Mouse (Mus musculus) MEL (cell line): Measurements from ENCODE around the gene Cxcl10. TPM values are rescaled to one million over a fixed set of nuclear protein-coding genes. Genes with fewer than 3 reads are reported as not detected.

Source experiments
- DNase-seq: peaks from one replicate; pipeline ENCODE4 v3.0.0; 2011; ENCODE audit warnings: low read depth, low spot score
- H3K27ac ChIP-seq: 2 replicates; pipeline ENCODE4 v1.5.1; 2012; ENCODE audit warnings: low read depth, mild to moderate bottlenecking, control low read depth, low read length, moderate library complexity; ENCODE audit not compliant: control insufficient read depth
- H3K27me3 ChIP-seq, 2 experiments: fragments of 150-350 bp in 1 of 2; sonication (generic) in 1 of 2; 2 replicates each; pipeline ENCODE4 v1.6.1; 2012; ENCODE audit warnings: low read length in 2 of 2, mild to moderate bottlenecking in 2 of 2, improper control_type of control experiment in 1 of 2, moderate library complexity in 1 of 2; ENCODE audit not compliant: insufficient read depth in 2 of 2, control insufficient read depth in 1 of 2
- H3K36me3 ChIP-seq, 2 experiments: 2 replicates each; pipeline ENCODE4 v1.6.1; 2012 to 2014; ENCODE audit warnings: low read length in 2 of 2, improper control_type of control experiment in 1 of 2, inconsistent platforms in 1 of 2, mild to moderate bottlenecking in 1 of 2; ENCODE audit not compliant: insufficient read depth in 2 of 2, control insufficient read depth in 1 of 2
- H3K4me1 ChIP-seq, 2 experiments: fragments of 150-350 bp in 1 of 2; sonication (generic) in 1 of 2; 2 replicates each; pipeline ENCODE4 v1.6.1; 2012; ENCODE audit warnings: low read length in 2 of 2, improper control_type of control experiment in 1 of 2, mild to moderate bottlenecking in 1 of 2; ENCODE audit not compliant: insufficient read depth in 2 of 2, control insufficient read depth in 1 of 2
- H3K4me3 ChIP-seq, 2 experiments: fragments of 150-350 bp in 1 of 2; sonication (generic) in 1 of 2; 2 replicates each; pipeline ENCODE4 v1.5.1; 2012; ENCODE audit warnings: low read depth in 2 of 2, low read length in 2 of 2, mild to moderate bottlenecking in 2 of 2, moderate library complexity in 2 of 2, control low read depth in 1 of 2, improper control_type of control experiment in 1 of 2; ENCODE audit not compliant: control insufficient read depth in 1 of 2, insufficient read depth in 1 of 2
- H3K79me2 ChIP-seq: 2 replicates; pipeline ENCODE4 v1.6.1; 2012; ENCODE audit warnings: mild to moderate bottlenecking, low read length, moderate library complexity; ENCODE audit not compliant: control insufficient read depth, poor library complexity, insufficient read depth
- H3K9ac ChIP-seq: 2 replicates; pipeline ENCODE4 v1.6.1; 2012; ENCODE audit warnings: low read depth, mild to moderate bottlenecking, control low read depth, low read length, moderate library complexity; ENCODE audit not compliant: control insufficient read depth, poor library complexity, severe bottlenecking
- H3K9me3 ChIP-seq: fragments of 150-350 bp; sonication (generic); replicated peaks from 2 replicates; pipeline ENCODE4 v1.6.1; 2012; ENCODE audit warnings: mild to moderate bottlenecking, low read length, improper control_type of control experiment, moderate library complexity; ENCODE audit not compliant: insufficient read depth
- CHD2 ChIP-seq: IDR thresholded peaks from 2 replicates; pipeline ENCODE4 v1.6.1; 2011; ENCODE audit warnings: low read length, improper control_type of control experiment
- CTCF ChIP-seq, 3 experiments: IDR thresholded peaks in 2 of 3; conservative IDR thresholded peaks in 1 of 3; 2 replicates each; pipeline ENCODE4 v1.5.1; 2011 to 2012; ENCODE audit warnings: low read length in 3 of 3, low read depth in 2 of 3, mild to moderate bottlenecking in 2 of 3, improper control_type of control experiment in 1 of 3, inconsistent platforms in 1 of 3, mixed read lengths in 1 of 3, moderate library complexity in 1 of 3; ENCODE audit not compliant: control insufficient read depth in 1 of 3, insufficient read depth in 1 of 3, poor library complexity in 1 of 3, severe bottlenecking in 1 of 3
- ELF1 ChIP-seq: IDR thresholded peaks from 2 replicates; pipeline ENCODE4 v1.6.1; 2014; ENCODE audit warnings: low read depth, mild to moderate bottlenecking, inconsistent platforms, low read length, improper control_type of control experiment, moderate library complexity
- EP300 ChIP-seq, 2 experiments: IDR thresholded peaks; 2 replicates each; pipeline ENCODE4 v1.6.1; 2011; ENCODE audit warnings: improper control_type of control experiment in 2 of 2, low read length in 2 of 2, low read depth in 1 of 2, mild to moderate bottlenecking in 1 of 2
- ETS1 ChIP-seq: IDR thresholded peaks from 2 replicates; pipeline ENCODE4 v1.6.1; 2012; ENCODE audit warnings: low read depth, mild to moderate bottlenecking, inconsistent platforms, low read length, improper control_type of control experiment, moderate library complexity
- GABPA ChIP-seq: IDR thresholded peaks from 2 replicates; pipeline ENCODE4 v1.6.1; 2012; ENCODE audit warnings: low read depth, mild to moderate bottlenecking, inconsistent platforms, low read length, improper control_type of control experiment, moderate library complexity
- GATA1 ChIP-seq: IDR thresholded peaks from 2 replicates; pipeline ENCODE4 v1.6.1; 2011; ENCODE audit warnings: low read depth, low read length, improper control_type of control experiment
- JUND ChIP-seq: IDR thresholded peaks from 2 replicates; pipeline ENCODE4 v1.6.1; 2011; ENCODE audit warnings: low read depth, mild to moderate bottlenecking, improper control_type of control experiment, low read length
- KAT2A ChIP-seq: conservative IDR thresholded peaks from 2 replicates; pipeline ENCODE4 v1.6.1; 2012; ENCODE audit warnings: low read depth, low read length, improper control_type of control experiment, inconsistent platforms
- MAFK ChIP-seq: IDR thresholded peaks from 2 replicates; pipeline ENCODE4 v1.6.1; 2011; ENCODE audit warnings: low read depth, mild to moderate bottlenecking, low read length, improper control_type of control experiment, borderline replicate concordance
- MAX ChIP-seq: IDR thresholded peaks from 2 replicates; pipeline ENCODE4 v1.6.1; 2011; ENCODE audit warnings: low read length, improper control_type of control experiment
- MEF2A ChIP-seq: IDR thresholded peaks from 2 replicates; pipeline ENCODE4 v1.6.1; 2014; ENCODE audit warnings: low read depth, mild to moderate bottlenecking, inconsistent platforms, low read length, improper control_type of control experiment; ENCODE audit not compliant: poor library complexity, insufficient replicate concordance, severe bottlenecking; ENCODE audit errors: extremely low read depth
- MXI1 ChIP-seq: IDR thresholded peaks from 2 replicates; pipeline ENCODE4 v1.6.1; 2011; ENCODE audit warnings: mild to moderate bottlenecking, low read depth, low read length, improper control_type of control experiment
- MYB ChIP-seq: IDR thresholded peaks from 2 replicates; pipeline ENCODE4 v1.6.1; 2011; ENCODE audit warnings: mild to moderate bottlenecking, low read depth, low read length, improper control_type of control experiment
- MYC ChIP-seq: IDR thresholded peaks from 2 replicates; pipeline ENCODE4 v1.6.1; 2011; ENCODE audit warnings: low read depth, mild to moderate bottlenecking, low read length, improper control_type of control experiment, moderate library complexity
- NELFE ChIP-seq: IDR thresholded peaks from 2 replicates; pipeline ENCODE4 v1.6.1; 2011; ENCODE audit warnings: low read depth, low read length, improper control_type of control experiment
- NRF1 ChIP-seq: IDR thresholded peaks from 2 replicates; pipeline ENCODE4 v1.6.1; 2014; ENCODE audit warnings: low read depth, mild to moderate bottlenecking, inconsistent platforms, low read length, improper control_type of control experiment, moderate library complexity; ENCODE audit not compliant: poor library complexity, insufficient read depth, severe bottlenecking
- POLR2A ChIP-seq, 2 experiments: IDR thresholded peaks; 2 replicates each; pipeline ENCODE4 v1.6.1; 2011 to 2012; ENCODE audit warnings: low read length in 2 of 2, mild to moderate bottlenecking in 2 of 2, control low read depth in 1 of 2, improper control_type of control experiment in 1 of 2, low read depth in 1 of 2, moderate library complexity in 1 of 2; ENCODE audit not compliant: control insufficient read depth in 1 of 2, insufficient read depth in 1 of 2, poor library complexity in 1 of 2
- POLR2AphosphoS2 ChIP-seq: IDR thresholded peaks from 2 replicates; pipeline ENCODE4 v1.6.1; 2011; ENCODE audit warnings: low read length, improper control_type of control experiment
- POLR2AphosphoS5 ChIP-seq: IDR thresholded peaks from 2 replicates; pipeline ENCODE4 v1.6.1; 2012; ENCODE audit warnings: low read depth, borderline replicate concordance, mild to moderate bottlenecking, inconsistent platforms, low read length, moderate library complexity, mixed read lengths
- RAD21 ChIP-seq: IDR thresholded peaks from 2 replicates; pipeline ENCODE4 v1.6.1; 2011; ENCODE audit warnings: mild to moderate bottlenecking, low read depth, low read length, improper control_type of control experiment
- RCOR1 ChIP-seq: IDR thresholded peaks from 2 replicates; pipeline ENCODE4 v1.6.1; 2012; ENCODE audit warnings: low read depth, mild to moderate bottlenecking, inconsistent platforms, low read length, improper control_type of control experiment
- SIN3A ChIP-seq: IDR thresholded peaks from 2 replicates; pipeline ENCODE4 v1.6.1; 2012; ENCODE audit warnings: low read length, improper control_type of control experiment, inconsistent platforms
- SMC3 ChIP-seq: IDR thresholded peaks from 2 replicates; pipeline ENCODE4 v1.6.1; 2011; ENCODE audit warnings: low read depth, low read length, improper control_type of control experiment
- TAL1 ChIP-seq: IDR thresholded peaks from 2 replicates; pipeline ENCODE4 v1.6.1; 2012; ENCODE audit warnings: mild to moderate bottlenecking, inconsistent platforms, low read length, moderate library complexity, mixed read lengths
- TBP ChIP-seq: IDR thresholded peaks from 2 replicates; pipeline ENCODE4 v1.8.0; 2011; ENCODE audit warnings: low read depth, low read length, improper control_type of control experiment
- TCF12 ChIP-seq: IDR thresholded peaks from 2 replicates; pipeline ENCODE4 v1.6.1; 2014; ENCODE audit warnings: low read depth, mild to moderate bottlenecking, inconsistent platforms, low read length, improper control_type of control experiment, moderate library complexity
- UBTF ChIP-seq: IDR thresholded peaks from 2 replicates; pipeline ENCODE4 v1.6.1; 2012; ENCODE audit warnings: low read depth, mild to moderate bottlenecking, inconsistent platforms, low read length, improper control_type of control experiment, moderate library complexity, borderline replicate concordance; ENCODE audit not compliant: insufficient read depth
- USF2 ChIP-seq, 2 experiments: IDR thresholded peaks; 2 replicates each; pipeline ENCODE4 v1.6.1; 2011 to 2012; ENCODE audit warnings: improper control_type of control experiment in 2 of 2, low read length in 2 of 2, borderline replicate concordance in 1 of 2, inconsistent platforms in 1 of 2, low read depth in 1 of 2, mild to moderate bottlenecking in 1 of 2; ENCODE audit not compliant: insufficient read depth in 1 of 2
- ZC3H11A ChIP-seq: IDR thresholded peaks from 2 replicates; pipeline ENCODE4 v1.6.1; 2012; ENCODE audit warnings: low read depth, mild to moderate bottlenecking, inconsistent platforms, low read length, improper control_type of control experiment
- ZKSCAN1 ChIP-seq: IDR thresholded peaks from 2 replicates; pipeline ENCODE4 v1.6.1; 2012; ENCODE audit warnings: low read depth, mild to moderate bottlenecking, inconsistent platforms, low read length, improper control_type of control experiment, moderate library complexity
- ZMIZ1 ChIP-seq: IDR thresholded peaks from 2 replicates; pipeline ENCODE4 v1.6.1; 2012; ENCODE audit warnings: low read depth, mild to moderate bottlenecking, inconsistent platforms, low read length, improper control_type of control experiment, moderate library complexity
- ZNF384 ChIP-seq: IDR thresholded peaks from 2 replicates; pipeline ENCODE4 v1.6.1; 2012; ENCODE audit warnings: low read depth, mild to moderate bottlenecking, inconsistent platforms, low read length, improper control_type of control experiment
- polyA plus RNA-seq, 2 experiments: library from polyadenylated mRNA; stranded (reverse) in 1 of 2; unstranded in 1 of 2; fragments of >175 nt in 1 of 2; fragments of >200 nt in 1 of 2; gene quantifications; 2 replicates each; pipeline versions ENCODE4 v1.2.1 to v1.2.4; 2012; ENCODE audit warnings: low replicate concordance in 2 of 2, low read depth in 1 of 2; ENCODE audit not compliant: insufficient read length in 2 of 2, insufficient read depth in 1 of 2, missing spikeins in 1 of 2
- total RNA-seq: library from RNA; depleted of rRNA; stranded (reverse); fragments of 300-350 nt; gene quantifications from 2 replicates; pipeline ENCODE4 v1.2.3, GENCODE M21; 2012

The Cxcl10 gene
- total and polyA plus RNA-seq, 3 experiments, result 0.11 TPM; not detected in 2

DNA sequence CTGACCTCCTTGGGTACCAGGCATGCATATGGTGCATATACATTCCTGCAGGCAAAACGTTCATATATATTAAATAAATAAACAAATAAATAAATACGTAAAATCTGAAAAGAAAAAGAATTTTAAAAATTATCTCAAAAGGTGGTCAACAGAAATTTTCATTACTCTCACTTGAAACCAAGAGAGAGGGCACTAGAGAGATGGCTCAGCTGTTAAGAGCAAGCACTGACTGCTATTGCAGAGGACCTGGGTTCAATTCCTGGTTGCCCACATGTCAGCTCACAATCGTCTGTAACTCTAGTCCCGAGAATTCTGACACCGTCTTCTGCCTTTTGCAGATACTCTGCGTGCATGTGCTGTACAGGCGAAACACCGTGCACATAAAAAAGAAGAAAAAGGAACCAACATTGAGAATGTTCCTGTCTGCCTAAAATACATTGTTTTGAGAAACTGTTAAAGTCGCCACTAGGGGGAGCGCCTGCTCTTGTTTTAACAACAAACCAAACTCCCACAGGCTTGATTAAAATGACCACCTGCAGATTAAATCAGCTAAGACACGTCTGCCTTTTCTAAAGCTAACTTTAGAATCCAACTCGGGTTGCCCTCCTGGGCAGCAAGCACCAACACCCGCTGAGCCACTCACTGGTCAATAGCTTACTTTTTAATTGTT lies 36.5 kb downstream of the Cxcl10 start:
- Histone ChIP-seq H3K27ac (no peak overlapping the region), H3K9me3 (no peaks in the 10 kb centered on the region), H3K27me3 (no peaks in the 10 kb centered on the region; a peak in 1 of 4 replicates), H3K9ac (peak overlapping the region; percentile 50), H3K79me2 (peaks cover 26% of the 10 kb centered on the region), H3K36me3 (peaks cover 0 to 8% of the 10 kb centered on the region in 2 experiments; a peak in 2 of 4 replicates), H3K4me3 (peak overlapping the region; percentile 51 to 69), H3K4me1 (peaks cover 0 to 7% of the 10 kb centered on the region in 2 experiments; a peak in 2 of 4 replicates)
- peak; percentile 88 for DNase-seq
- TF ChIP-seq MXI1, result peak; percentile 31; the same call in 1 of the 2 replicates
- TF ChIP-seq ELF1, result no peak
- TF ChIP-seq MAX, result no peak
- TF ChIP-seq NRF1, result no peak
- TF ChIP-seq TAL1, result no peak
- peak; percentile 55 for TF ChIP-seq ZC3H11A
- TF ChIP-seq EP300 (IDR thresholded peaks at IDR 0.05; ENCODE audit: low read depth in 1 of 2, low read length in 2 of 2), result no peak
- no peak for TF ChIP-seq POLR2AphosphoS5
- TF ChIP-seq UBTF, result no peak
- TF ChIP-seq CHD2, result no peak
- peak; percentile 49 for TF ChIP-seq SIN3A
- TF ChIP-seq POLR2A (IDR thresholded peaks at IDR 0.05; ENCODE audit: control insufficient read depth in 1 of 2, insufficient read depth in 1 of 2, low read depth in 1 of 2, low read length in 2 of 2, poor library complexity in 1 of 2), result no peak
- TF ChIP-seq GABPA, result no peak
- no peak for TF ChIP-seq KAT2A
- TF ChIP-seq CTCF (IDR thresholded peaks at IDR 0.05 in 2 of 3, conservative IDR thresholded peaks at IDR 0.05 in 1 of 3; ENCODE audit: control insufficient read depth in 1 of 3, insufficient read depth in 1 of 3, low read depth in 2 of 3, low read length in 3 of 3, poor library complexity in 1 of 3, severe bottlenecking in 1 of 3), result peak; percentile 22 to 64 (median 35); a peak in 5 of 6 replicates
- peak; percentile 66 for TF ChIP-seq RAD21
- TF ChIP-seq TBP, result no peak
- TF ChIP-seq GATA1, result peak; percentile 47; the same call in 1 of the 2 replicates
- no peak for TF ChIP-seq MYB
- TF ChIP-seq TCF12, result no peak
- TF ChIP-seq ETS1, result no peak
- TF ChIP-seq MEF2A, result no peak
- TF ChIP-seq ZMIZ1, result no peak
- TF ChIP-seq POLR2AphosphoS2, result no peak
- TF ChIP-seq ZNF384, result no peak
- TF ChIP-seq MYC, result 0 out of 2 replicates have a peak, but pooled peaks have one; percentile 34
- TF ChIP-seq NELFE, result no peak
- TF ChIP-seq ZKSCAN1, result no peak
- no peak for TF ChIP-seq JUND
- TF ChIP-seq RCOR1, result no peak
- no peak for TF ChIP-seq MAFK
- peak; percentile 66 for TF ChIP-seq SMC3
- no peak for TF ChIP-seq USF2 (IDR thresholded peaks at IDR 0.05; ENCODE audit: borderline replicate concordance in 1 of 2, insufficient read depth in 1 of 2, low read depth in 1 of 2, low read length in 2 of 2)
- TF ChIP-seq, all 39 proteins: peak for 8
